Mouse (Mus musculus) embryo, embryonic 11.5 days (tissue): ENCODE measurements around the gene Pde2a.

Experiments used
- DNase-seq: peaks from one replicate; pipeline ENCODE4 v3.0.0-alpha.2; 2012; ENCODE audit warnings: low read depth, low spot score

The Pde2a gene

DNA sequence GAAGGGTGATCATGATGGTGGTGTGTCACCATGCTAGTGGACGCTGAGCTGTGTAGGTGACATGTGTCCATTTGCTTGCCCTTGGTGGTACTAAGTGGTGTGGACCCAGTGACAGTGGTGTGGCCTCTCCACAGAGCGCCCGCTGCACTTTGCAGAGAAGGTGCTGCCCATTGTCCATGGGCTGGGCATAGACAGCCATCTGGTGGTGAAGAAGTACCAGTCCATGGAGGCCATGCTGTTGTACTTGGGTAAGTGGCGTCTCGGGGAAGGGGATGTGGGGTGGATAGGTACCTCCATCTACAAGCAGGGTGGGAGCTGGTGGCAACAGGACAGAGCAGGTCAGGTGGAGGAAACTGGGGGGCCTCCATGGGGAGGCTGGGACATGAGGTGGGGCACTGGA, 17.7 kb upstream of the Pde2a start:
- DNase-seq, result no peak

DNA sequence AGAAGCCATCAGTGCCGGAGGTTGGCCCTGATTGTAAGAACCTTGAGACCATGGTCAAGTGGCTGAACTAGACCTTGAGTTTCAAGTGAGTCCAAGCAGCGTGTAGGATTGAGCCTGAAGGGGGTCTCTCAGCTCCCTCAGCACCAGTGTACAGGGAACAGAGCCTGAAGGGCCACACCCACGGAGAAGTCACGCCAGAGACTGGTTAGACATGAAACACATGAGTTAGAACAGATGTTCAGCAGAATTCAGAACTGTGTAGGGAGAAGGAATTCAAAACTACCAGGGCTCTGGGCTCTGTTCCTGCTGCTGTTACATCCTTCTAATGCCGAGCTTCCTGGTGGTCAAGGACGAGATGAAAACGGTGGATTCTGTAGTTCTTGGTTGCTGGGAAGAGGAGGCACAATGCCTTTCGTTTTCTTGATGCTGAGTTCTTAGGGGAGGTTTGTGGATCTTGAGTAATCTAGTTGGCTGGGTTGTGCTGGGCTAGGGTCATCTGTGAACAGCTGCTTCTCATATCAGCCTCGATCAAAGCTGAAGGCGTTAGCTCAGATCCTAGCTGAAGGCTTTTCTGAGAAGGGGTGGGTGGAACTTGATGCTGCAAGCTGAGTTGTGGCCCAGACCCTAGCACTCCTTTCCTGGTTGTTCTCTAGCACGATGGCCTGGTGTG, 11.1 kb upstream of the Pde2a start, which contains the start of gene Gm45837:
Gm45837 (plus strand) TSS at position 620 of the 670 bp plus-strand sequence.
- no peak for DNase-seq

DNA sequence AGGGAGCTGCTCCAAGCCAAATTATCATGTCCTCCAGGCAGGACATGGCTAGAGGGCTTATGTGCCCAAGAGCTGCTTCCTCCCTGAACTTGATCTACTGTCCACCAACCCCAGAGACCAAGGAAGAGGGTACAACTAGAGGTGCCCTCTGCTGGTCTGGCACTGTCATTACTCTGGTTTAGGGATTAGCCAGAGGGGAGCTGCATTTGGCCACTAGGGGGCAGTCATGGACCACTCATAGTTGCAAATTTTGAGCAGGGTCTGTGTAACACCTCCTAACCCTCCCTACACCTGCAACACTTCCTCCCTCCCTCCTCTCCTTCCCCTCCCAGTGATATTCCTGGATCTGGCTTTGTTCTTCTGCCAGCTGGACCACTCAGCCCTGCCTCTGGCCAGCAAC, 8.7 kb upstream of the Pde2a start:
- DNase-seq, result peak; percentile 72

DNA sequence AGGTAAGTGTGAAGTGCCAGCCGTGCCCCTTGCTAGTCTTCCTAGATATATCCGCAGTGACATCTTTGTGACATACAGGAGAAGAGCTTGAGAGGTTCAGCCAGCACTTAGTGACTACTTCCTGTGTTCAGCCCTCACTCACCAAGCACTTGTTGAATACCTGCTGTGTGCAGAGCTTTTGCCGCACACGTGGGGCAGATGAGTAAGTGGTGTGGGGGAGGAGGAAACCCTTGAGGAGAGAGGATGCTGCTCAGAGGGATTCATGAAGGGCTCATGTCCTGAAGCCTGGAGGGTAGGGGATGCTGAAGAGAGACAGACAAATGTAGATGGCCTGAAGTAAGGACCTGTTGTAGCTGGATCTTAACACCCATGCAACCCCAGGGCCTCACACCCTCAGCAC, 7.3 kb upstream of the Pde2a start:
- no peak for DNase-seq

DNA sequence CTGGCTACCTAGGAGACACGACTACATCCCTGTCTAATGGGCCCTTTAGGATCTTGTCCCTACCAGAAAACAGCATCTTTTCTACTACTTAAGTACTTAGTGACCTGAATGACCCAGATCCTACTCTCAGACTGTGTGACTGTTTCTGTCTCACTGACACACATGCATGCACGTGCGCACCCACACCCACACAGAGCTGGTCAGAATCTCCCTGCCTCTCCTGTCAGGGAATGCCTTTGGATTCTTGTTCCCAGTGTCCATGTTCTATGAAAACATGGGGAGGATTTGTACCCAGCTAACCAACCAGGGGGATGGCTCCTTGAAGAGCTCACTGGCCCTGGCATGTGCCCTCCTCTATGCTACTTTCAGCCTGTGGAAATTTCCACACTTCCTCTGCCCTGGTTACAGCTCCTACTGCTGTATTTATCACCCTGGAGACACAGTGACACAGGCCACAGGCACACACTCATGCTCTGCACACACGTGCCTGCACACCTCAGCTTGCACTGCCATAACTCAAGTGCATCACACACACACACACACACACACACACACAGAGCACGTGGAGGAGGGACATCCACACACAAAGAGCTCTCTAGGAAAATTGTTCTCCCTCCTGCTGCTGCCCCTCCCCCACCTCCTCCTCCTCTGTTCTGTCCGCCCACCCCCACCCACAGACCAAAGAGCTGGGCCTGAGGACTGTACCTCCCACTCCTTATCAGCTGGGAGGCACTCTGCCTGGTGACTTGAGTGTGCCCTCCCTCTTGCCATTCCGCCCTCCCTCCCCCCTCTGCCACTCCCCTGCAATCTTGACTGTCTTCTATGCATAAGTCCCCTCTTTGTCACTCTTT, 6.6 kb upstream of the Pde2a start:
- no peak for DNase-seq

- no peak for DNase-seq
Measured at GRCm38 (mm10) chr7:101415512-101416100, 5.9 kb upstream of the Pde2a start.

GRCm38 (mm10) chr7:101416391-101416790, 5.1 kb upstream of the Pde2a start:
- no peak for DNase-seq

GRCm38 (mm10) chr7:101419013-101419770, 2.3 kb upstream of the Pde2a start:
- DNase-seq, result no peak

DNA sequence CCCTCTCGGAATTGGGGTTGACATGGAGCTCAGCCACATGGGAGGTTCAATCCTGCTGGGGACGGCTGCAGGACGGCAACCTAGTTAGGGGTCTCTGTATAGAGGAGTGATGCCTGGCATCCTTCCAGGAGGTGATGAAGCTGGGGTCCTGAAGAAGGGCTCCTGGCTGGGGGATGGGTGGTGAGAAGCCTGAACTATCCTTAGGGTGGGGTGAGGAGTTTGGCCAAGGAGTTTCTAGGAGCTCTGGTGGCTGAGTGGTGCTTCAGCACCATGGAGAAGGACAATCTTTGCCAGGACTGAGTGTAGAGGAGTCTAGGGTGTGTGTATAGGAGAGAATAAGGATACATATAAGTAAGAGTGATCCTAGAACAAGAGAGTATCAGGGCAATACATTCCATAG, 578 bp downstream of the Pde2a start:
- DNase-seq, result no peak

GRCm38 (mm10) chr7:101422646-101423045, 1.2 kb downstream of the Pde2a start:
- no peak for DNase-seq

- DNase-seq, result no peak
Measured at GRCm38 (mm10) chr7:101423970-101424369, 2.5 kb downstream of the Pde2a start.

DNA sequence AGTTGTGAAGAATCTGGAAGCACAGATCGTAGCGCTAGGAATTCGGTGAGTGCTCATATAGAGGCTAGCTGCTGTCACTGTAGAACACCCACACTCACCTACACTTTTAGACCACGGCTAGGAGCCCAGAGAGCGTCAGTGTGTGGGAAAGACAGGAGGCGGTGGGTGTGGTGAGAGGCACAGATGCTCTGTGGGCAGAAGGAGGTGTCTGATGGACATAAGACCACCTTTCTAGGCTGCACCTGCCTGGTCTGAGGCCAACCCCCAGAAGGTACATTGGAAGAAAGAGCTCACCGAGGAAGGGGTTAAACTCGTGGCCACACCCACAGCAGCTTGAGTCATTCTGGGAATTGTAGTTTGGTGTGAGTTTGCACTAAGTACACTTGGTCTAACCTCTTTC, 5.2 kb downstream of the Pde2a start:
- DNase-seq, result no peak

DNA sequence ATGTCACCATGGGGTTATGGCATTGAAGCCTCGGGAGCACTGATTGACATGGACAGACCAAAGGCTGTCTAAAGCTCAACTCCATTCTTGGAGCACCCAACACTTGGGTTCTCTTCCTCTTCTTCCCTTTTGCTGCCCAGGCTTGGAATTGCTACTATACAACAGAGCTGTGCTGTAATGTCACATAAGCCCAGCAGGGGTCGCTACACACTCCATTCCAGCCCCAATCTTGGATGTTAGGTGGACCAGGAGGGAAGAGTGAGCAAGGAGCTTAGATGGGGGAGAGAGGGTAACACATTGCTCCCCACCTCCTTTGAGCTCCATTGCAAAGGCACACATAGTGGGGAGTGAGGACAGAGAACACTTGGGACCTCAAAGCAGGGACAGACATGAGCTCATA, 6.2 kb downstream of the Pde2a start:
- no peak for DNase-seq

DNA sequence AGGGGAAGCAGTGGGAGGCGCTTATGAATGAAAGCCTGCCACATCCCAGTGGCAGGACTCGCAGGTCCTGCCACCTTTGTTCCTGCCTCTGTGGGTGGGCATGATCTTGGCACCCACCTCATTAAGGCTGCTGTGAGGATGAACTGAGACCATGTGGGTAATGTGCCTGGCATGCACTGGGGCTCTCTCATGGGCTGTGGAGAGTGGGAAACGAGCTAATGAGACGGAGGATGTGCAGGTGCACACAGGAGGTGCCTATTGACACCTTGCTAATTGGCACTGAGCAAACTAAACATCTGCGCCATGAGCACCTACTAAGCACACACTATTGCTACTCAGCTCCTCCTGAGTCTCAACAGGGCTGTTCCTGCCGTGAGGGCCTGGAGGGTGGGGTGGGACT, 13.5 kb downstream of the Pde2a start:
- no peak for DNase-seq

DNA sequence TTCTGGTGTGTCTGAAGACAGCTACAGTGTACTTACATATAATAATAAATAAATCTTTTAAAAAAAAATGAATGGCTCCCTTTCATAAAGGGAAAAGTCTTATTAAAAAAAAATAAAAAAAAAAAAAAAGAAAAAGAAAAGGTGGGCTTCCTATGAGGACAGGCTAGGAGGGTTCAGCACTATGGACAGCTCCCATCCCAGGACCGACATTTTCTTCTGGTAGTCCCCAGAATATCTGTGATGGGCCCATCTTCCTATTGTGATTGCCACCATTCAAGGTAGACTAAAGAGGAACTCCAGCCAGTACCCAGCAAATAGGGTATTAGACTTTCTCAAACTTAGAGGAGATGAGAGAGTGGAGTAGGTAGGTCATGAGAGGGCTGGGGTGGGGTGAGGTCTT, 16.4 kb downstream of the Pde2a start:
- DNase-seq, result no peak

DNA sequence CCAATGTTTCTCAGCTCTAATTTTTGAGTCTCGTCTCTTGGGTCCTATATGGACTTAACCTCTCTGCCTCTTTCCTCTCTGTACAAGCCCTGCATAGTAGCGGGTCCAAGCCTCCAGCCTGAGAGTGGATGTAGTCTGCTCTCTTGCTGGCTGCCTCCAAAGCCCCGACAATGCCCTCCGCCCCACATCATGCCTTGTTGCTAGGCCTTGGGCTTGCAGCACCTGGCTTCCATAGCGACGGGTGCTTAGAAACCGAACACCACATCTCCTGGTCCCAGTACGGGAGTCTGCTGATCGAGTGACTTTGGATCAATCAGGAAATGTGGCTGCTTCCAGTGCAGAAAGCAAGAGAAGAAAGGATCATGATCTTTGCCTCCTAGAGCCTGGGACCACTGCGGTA, 21.6 kb downstream of the Pde2a start:
- no peak for DNase-seq

- no peak for DNase-seq
Measured at GRCm38 (mm10) chr7:101444211-101444610, 22.7 kb downstream of the Pde2a start.

DNA sequence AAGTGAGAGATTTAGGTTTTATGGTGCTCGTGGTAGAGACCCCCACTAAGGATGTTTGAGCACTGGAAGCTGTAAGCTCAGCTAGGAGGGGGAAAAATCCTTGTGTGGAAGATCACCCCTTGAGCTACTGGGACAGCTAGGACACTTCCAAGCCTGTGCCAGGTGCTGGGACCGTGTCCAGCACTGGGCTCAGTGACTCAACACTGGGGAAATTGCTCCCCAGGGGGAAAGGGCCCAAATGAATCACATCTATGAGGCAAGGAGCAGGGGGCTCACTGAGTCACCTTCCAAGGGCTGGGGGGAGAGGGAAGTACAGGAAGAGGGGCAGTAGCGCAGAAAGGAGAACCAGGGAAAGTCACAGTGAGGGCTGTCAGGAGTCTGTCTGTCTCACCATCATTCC, 28.4 kb downstream of the Pde2a start:
- DNase-seq, result no peak

DNA sequence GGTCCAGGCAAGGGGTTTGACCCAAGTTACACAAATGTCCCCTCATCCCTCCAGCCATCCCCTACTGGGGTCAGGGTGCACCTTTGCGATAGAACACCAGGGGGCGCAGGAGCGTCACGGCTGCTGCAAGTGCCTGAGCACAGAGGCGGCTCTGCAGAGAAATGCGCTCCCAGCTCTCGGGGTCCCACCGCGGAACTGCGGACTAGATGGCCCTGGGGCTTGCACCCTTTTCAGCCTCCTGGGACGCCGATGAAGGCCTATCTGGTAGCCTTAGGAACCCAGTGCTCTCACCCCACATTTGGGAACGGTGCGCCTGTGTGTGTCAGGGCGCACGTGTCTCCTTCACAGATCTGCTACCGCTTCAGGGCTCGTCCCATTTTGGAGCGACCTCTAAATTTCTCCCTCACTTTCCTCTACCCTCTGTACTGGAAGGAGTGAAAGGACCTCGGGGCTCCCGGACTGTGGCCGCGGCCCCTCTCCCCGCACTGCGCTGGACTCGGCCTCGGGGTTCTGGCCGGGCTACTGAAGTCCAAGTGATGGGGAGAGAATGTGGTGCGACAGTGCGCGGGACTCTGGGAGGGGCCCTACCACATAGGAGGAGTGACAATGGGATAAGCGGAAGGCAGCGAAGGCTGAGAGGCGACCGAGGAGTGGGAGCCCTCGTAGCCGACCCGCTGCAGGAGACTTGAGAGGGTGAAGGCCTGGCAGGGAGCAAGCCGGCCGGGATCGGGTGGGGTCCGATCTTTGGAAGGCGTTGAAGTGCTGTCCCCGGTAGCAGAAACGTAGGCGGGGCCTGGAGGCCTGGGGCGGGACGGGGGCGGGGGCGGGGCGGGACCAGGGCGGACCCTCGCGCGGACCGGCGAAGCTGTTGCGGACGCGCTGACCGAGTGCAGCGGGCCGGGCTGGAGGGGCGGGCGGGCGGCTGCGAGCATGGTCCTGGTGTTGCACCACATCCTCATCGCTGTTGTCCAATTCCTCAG, 29.2 kb downstream of the Pde2a start:
- DNase-seq, result peak; percentile 72

- no peak for DNase-seq
Measured at GRCm38 (mm10) chr7:101452669-101453068, 31.2 kb downstream of the Pde2a start.

DNA sequence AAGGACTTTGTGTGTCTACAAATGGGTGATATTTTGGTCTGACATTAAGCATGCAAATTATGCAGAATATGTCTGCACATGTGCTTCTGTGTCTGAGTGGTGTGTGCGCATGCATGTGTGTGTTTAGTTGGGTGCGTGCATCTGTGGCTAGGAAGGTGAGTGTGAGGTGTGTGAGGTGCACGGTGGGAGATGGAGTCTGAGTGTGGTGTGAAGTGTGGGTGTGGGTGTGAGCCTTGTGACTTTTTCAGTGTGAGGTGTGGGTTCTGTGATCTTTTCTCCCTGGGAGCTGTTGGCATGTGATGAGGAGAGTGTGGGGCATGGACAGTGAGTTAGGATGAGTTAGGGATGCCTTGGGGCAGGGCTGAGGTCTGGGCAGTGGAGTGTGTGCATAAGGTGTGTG, 31.8 kb downstream of the Pde2a start:
- no peak for DNase-seq
